Mouse (Mus musculus): ENCODE measurements around the gene Ccl21a. TPM values are rescaled to one million over a fixed set of nuclear protein-coding genes. Genes with fewer than 3 reads are reported as not detected.
"Not testable (repeated sequence)": the region's sequence is repeated elsewhere in the genome, so short reads cannot be mapped to it uniquely, and the experiment has no call there.

The Ccl21a gene
- polyA plus RNA-seq (2012; fragmentation: generic; extraction: Trizol), result not detected
- long read RNA-seq, experiment 1, result 0 reads
- long read RNA-seq, experiment 2, result 0 reads

GRCm38 (mm10) chr4:42773893-42774292 lies at the start of gene Ccl21a:
TSS of gene Ccl21a (minus strand) at chr4:42773993.
- not testable (repeated sequence) for H3K27me3 ChIP-seq (ENCODE audit: control insufficient read depth, insufficient read depth, insufficient read length)

GRCm38 (mm10) chr4:42756477-42756876 lies 17.3 kb downstream of the Ccl21a start, which contains the start of gene Ccl19:
TSS of gene Ccl19 (minus strand) at chr4:42756577.
- not testable (repeated sequence) for H3K4me3 ChIP-seq (ENCODE audit: insufficient read depth, poor library complexity, severe bottlenecking); H3K36me3 ChIP-seq (ENCODE audit: control insufficient read depth, insufficient read depth); H3K27me3 ChIP-seq (ENCODE audit: control insufficient read depth, insufficient read depth, insufficient read length); H3ac ChIP-seq (ENCODE audit: control insufficient read depth, insufficient read length, low read depth); H3K79me2 ChIP-seq (ENCODE audit: control insufficient read depth, insufficient read depth); H3K79me3 ChIP-seq (ENCODE audit: low read depth)

More at GRCm38 (mm10) chr4:42773893-42774292, at the start of gene Ccl21a:
- H3K36me3 ChIP-seq (ENCODE audit: control insufficient read depth, insufficient read depth); H3ac ChIP-seq (ENCODE audit: control insufficient read depth, insufficient read length, low read depth); H3K79me2 ChIP-seq (ENCODE audit: control insufficient read depth, insufficient read depth); H3K79me3 ChIP-seq (ENCODE audit: low read depth); H3K4me3 ChIP-seq (ENCODE audit: insufficient read depth, poor library complexity, severe bottlenecking): not testable (repeated sequence)

GRCm38 (mm10) chr4:42735245-42735644 lies 38.5 kb downstream of the Ccl21a start, which contains the start of gene 4930578G10Rik:
TSS of gene 4930578G10Rik (plus strand) at chr4:42735545.
- not testable (repeated sequence) for H3K79me2 ChIP-seq (ENCODE audit: control insufficient read depth, insufficient read depth); H3K4me3 ChIP-seq (ENCODE audit: insufficient read depth, poor library complexity, severe bottlenecking); H3K27me3 ChIP-seq (ENCODE audit: control insufficient read depth, insufficient read depth, insufficient read length); H3ac ChIP-seq (ENCODE audit: control insufficient read depth, insufficient read length, low read depth); H3K36me3 ChIP-seq (ENCODE audit: control insufficient read depth, insufficient read depth); H3K79me3 ChIP-seq (ENCODE audit: low read depth)

Other genes with a start within 250 kb of the Ccl21a start
- not detected for gene Fam205a2, start 245.8 kb downstream of the Ccl21a start, polyA plus RNA-seq (2012; fragmentation: generic; extraction: Trizol)
- not detected for gene Gm10591, start 161.8 kb downstream of the Ccl21a start, polyA plus RNA-seq (2012; fragmentation: generic; extraction: Trizol)
- not detected for gene Gm2564, start 144.3 kb downstream of the Ccl21a start, polyA plus RNA-seq (2012; fragmentation: generic; extraction: Trizol)
- gene Ccl27b, start 118.7 kb downstream of the Ccl21a start, polyA plus RNA-seq (2012; fragmentation: generic; extraction: Trizol), result not detected
- not detected for gene Il11ra2, start 112.1 kb downstream of the Ccl21a start, polyA plus RNA-seq (2012; fragmentation: generic; extraction: Trizol)
- not detected for gene 4930578G10Rik, start 38.4 kb downstream of the Ccl21a start, polyA plus RNA-seq (2012; fragmentation: generic; extraction: Trizol)
- not detected for gene Ccl19, start 17.4 kb downstream of the Ccl21a start, polyA plus RNA-seq (2012; fragmentation: generic; extraction: Trizol)
- gene Fam205a1, start 79.9 kb upstream of the Ccl21a start, polyA plus RNA-seq (2012; fragmentation: generic; extraction: Trizol), result not detected
- gene Gm12394, start 82.8 kb upstream of the Ccl21a start, polyA plus RNA-seq (2012; fragmentation: generic; extraction: Trizol), result not detected
- not detected for gene Fam205c, start 100.2 kb upstream of the Ccl21a start, polyA plus RNA-seq (2012; fragmentation: generic; extraction: Trizol)
- gene Phf24, start 142.7 kb upstream of the Ccl21a start, polyA plus RNA-seq (2012; fragmentation: generic; extraction: Trizol), result not detected
- 5.3 TPM for gene Dnajb5, start 175.8 kb upstream of the Ccl21a start, polyA plus RNA-seq (2012; fragmentation: generic; extraction: Trizol)
- gene 1700022I11Rik, start 195.6 kb upstream of the Ccl21a start, polyA plus RNA-seq (2012; fragmentation: generic; extraction: Trizol), result 0.48 TPM
- 319 TPM for gene Vcp, start 226.5 kb upstream of the Ccl21a start, polyA plus RNA-seq (2012; fragmentation: generic; extraction: Trizol)
- 3.2 TPM for gene Fancg, start 236.5 kb upstream of the Ccl21a start, polyA plus RNA-seq (2012; fragmentation: generic; extraction: Trizol)